Mouse (Mus musculus) embryonic facial prominence, embryonic 15.5 days (tissue): ENCODE results near the gene Cers5. TPM values are rescaled to one million over a fixed set of nuclear protein-coding genes. Genes with fewer than 3 reads are reported as not detected.

Experiments used
- ATAC-seq: fragments of 200-750 bp; cut with Nextera tagmentation; 2 replicates; pipeline ENCODE4 v1.8.0; 2017; ENCODE audit warnings: low read depth, moderate TSS enrichment; ENCODE audit not compliant: insufficient number of reproducible peaks, low FRiP score, low TSS enrichment
- H3K27ac ChIP-seq: fragments of 300-500 bp; sonication (generic); replicated peaks from 2 replicates; pipeline ENCODE4 v1.5.1; 2015; ENCODE audit warnings: mild to moderate bottlenecking, inconsistent platforms
- H3K27me3 ChIP-seq: fragments of 300-500 bp; sonication (generic); 2 replicates; pipeline ENCODE4 v1.6.1; 2015; ENCODE audit warnings: inconsistent platforms
- H3K36me3 ChIP-seq: fragments of 300-500 bp; sonication (generic); 2 replicates; pipeline ENCODE4 v1.6.1; 2015; ENCODE audit warnings: mild to moderate bottlenecking, inconsistent platforms
- H3K4me1 ChIP-seq: fragments of 300-500 bp; sonication (generic); 2 replicates; pipeline ENCODE4 v1.6.1; 2015; ENCODE audit warnings: inconsistent platforms
- H3K4me2 ChIP-seq: fragments of 300-500 bp; sonication (generic); replicated peaks from 2 replicates; pipeline ENCODE4 v1.6.1; 2015; ENCODE audit warnings: mild to moderate bottlenecking, inconsistent platforms
- H3K4me3 ChIP-seq: fragments of 300-500 bp; sonication (generic); replicated peaks from 2 replicates; pipeline ENCODE4 v1.5.1; 2015; ENCODE audit warnings: mild to moderate bottlenecking, inconsistent platforms
- H3K9ac ChIP-seq: fragments of 300-500 bp; sonication (generic); 2 replicates; pipeline ENCODE4 v1.6.1; 2015; ENCODE audit warnings: inconsistent platforms
- H3K9me3 ChIP-seq: fragments of 300-500 bp; sonication (generic); replicated peaks from 2 replicates; pipeline ENCODE4 v1.6.1; 2016; ENCODE audit warnings: inconsistent platforms
- WGBS: fragments of 180-500 bp; shearing (Covaris S2); methylation state at CpG from one replicate; pipeline ENCODE4 v1.1.7; 2015; 5-methylcytosine and 5-hydroxymethylcytosine counted together
- polyA plus RNA-seq: library from polyadenylated mRNA; unstranded; fragments of >200 nt; fragmentation: Nextera tagmentation; extraction: Ambion mirVana; gene quantifications from 2 replicates; pipeline ENCODE4 v1.2.1, GENCODE M21; 2015

Cers5 gene
- polyA plus RNA-seq, 1 experiment from 2014 or later = 78.3 TPM

DNA sequence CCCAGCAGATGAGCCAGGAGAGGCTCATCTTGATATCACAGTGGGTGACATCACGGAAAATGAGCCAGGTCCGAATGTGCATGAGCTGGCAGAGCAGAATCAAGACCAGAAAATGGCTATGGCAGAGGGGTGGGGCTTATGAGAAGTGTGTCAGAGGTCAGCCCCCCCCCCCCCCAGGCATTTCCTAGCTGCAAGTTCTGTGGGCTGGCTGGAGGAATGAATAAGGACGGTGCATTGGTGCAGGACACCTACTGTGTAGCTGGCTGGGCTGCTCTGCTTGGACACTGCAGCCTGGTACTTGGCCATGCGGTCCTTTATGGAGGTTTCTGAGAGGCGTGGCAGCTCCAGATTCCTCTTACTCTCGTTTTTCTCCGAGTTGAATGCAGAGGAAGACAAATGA lies 33.5 kb upstream of the Cers5 start:
- H3K4me3 ChIP-seq = no peak overlapping the region
- no peak for ATAC-seq
- no peak overlapping the region for H3K27ac ChIP-seq
- peaks cover 32% of the 10 kb centered on the region for H3K36me3 ChIP-seq
- H3K4me2 ChIP-seq = no peak overlapping the region
- H3K4me1 ChIP-seq = peaks cover 41% of the 10 kb centered on the region
- no peaks in the 10 kb centered on the region for H3K27me3 ChIP-seq
- 46% methylated on average over 7 of the region's 7 CpGs for WGBS
- no peaks in the 10 kb centered on the region for H3K9me3 ChIP-seq
- no peak overlapping the region for H3K9ac ChIP-seq

DNA sequence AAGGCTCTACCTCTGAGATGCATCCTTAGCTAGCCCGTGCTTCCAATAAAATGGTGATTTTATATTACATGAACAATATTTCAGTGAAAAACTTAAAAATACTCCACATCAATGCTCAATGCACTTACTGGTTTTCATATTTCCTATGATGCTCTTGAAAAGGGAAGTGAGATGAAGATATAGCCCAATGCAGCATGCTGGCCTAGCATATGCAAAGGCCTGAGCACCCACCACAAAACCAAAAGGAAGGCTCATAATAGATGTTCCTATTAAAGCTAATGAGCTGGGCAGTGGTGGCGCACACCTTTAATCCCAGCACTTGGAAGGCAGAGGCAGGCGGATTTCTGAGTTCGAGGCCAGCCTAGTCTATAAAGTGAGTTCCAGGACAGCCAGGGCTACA lies 33.0 kb upstream of the Cers5 start:
- H3K36me3 ChIP-seq = peaks cover 37% of the 10 kb centered on the region
- 94% methylated on average over 4 of the region's 4 CpGs for WGBS
- H3K27me3 ChIP-seq = no peaks in the 10 kb centered on the region
- H3K9me3 ChIP-seq = no peaks in the 10 kb centered on the region
- H3K9ac ChIP-seq = no peak overlapping the region
- H3K4me3 ChIP-seq = no peak overlapping the region
- peaks cover 40% of the 10 kb centered on the region for H3K4me1 ChIP-seq
- no peak overlapping the region for H3K27ac ChIP-seq
- ATAC-seq = no peak
- no peak overlapping the region for H3K4me2 ChIP-seq

DNA sequence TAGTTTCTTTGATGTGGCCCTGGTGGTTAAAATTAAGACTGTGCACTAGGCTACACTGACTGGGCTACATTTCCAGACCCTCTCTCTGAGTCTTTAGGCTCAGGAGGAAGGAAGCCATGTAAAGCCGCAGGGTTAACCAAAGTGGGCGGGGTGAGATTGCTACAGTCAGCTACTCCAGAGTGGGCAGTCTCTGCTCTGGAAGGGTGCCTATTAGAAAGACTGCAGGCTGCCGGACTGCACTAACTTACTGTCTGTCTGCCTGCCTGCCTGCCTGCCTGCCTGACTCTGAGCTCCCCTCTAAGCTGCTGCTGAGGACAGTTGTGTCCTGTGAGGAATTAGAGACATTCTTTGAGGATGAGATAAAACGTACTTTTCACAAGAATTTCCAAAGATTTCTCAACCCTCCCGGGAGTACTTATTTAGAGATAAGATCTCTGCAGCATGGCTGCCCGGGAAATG lies 30.5 kb upstream of the Cers5 start:
- H3K9ac ChIP-seq = no peak overlapping the region
- peak; percentile 78 for ATAC-seq
- H3K4me3 ChIP-seq = no peak overlapping the region
- H3K9me3 ChIP-seq = no peaks in the 10 kb centered on the region
- peaks cover 52% of the 10 kb centered on the region for H3K36me3 ChIP-seq
- H3K4me2 ChIP-seq = no peak overlapping the region
- H3K4me1 ChIP-seq = peaks cover 52% of the 10 kb centered on the region
- peak overlapping the region; percentile 72 for H3K27ac ChIP-seq
- no peaks in the 10 kb centered on the region for H3K27me3 ChIP-seq
- WGBS = 8% methylated on average over 6 of the region's 6 CpGs

DNA sequence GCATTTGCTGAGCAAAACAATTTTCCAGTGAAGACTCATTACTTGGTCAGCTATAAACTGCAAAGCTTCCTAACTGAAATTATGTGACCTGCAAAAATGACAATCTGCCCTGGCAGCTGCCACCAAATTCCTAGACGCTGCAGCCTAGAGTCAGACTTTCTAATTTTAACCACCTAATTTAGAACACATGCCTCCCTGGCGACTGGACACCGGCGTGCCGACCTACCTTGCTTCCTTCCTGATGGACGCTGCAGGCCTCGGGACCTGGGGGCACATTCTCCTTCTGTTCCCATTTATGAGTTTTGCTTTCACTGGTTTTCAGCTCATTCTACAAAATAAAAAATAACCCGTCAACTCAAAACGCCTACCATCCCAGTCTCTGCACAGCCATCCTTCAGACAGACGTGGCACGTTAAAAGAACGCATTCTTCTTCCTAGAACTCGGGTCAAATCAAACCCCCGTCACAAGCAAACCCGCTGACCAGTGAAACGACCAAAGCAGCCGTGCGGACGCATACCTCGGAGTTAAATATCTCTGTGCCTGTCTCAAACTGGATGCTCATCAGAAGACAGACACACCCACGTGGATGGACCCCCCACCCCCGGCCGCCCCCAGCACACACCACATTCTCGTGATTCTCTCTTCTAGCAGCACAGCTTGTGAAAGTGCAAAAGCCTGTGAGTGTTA lies 29.3 kb upstream of the Cers5 start:
- WGBS = 30% methylated on average over 24 of the region's 24 CpGs
- Histone ChIP-seq H3K27me3 (no peaks in the 10 kb centered on the region), H3K4me2 (peak overlapping the region; percentile 11; the same call in 1 of the 2 replicates), H3K4me1 (peaks cover 50% of the 10 kb centered on the region), H3K4me3 (no peak overlapping the region), H3K9me3 (no peaks in the 10 kb centered on the region), H3K27ac (peak overlapping the region; percentile 72), H3K9ac (no peak overlapping the region), H3K36me3 (peaks cover 51% of the 10 kb centered on the region)
- ATAC-seq = no peak

DNA sequence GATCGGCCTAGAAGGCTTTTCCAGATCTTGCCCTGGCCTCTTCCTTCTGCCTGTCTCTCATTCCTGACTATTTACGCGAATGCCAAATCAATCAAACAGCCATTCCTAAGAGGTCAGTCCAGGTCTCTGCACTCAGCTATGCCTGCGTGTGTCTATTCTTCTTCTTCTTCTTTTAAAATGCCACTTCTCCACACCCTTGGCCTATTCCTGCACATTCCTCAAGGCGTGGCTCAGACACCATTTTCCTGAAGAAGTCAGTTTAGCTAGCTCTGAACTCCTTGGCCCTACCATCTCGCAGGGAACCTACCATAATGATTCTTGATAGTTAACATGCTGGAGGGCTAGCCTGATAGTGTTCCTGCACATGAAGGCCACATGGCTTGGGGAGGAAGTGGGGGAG lies 27.0 kb upstream of the Cers5 start:
- no peak for ATAC-seq
- Histone ChIP-seq H3K4me1 (peaks cover 50% of the 10 kb centered on the region), H3K27ac (0 out of 2 replicates have a peak overlapping the region, but pooled peaks have one; percentile 73), H3K36me3 (peaks cover 49% of the 10 kb centered on the region), H3K4me3 (no peak overlapping the region), H3K9me3 (no peaks in the 10 kb centered on the region), H3K4me2 (no peak overlapping the region), H3K9ac (no peak overlapping the region), H3K27me3 (no peaks in the 10 kb centered on the region)
- WGBS = 66% methylated on average over 6 of the region's 6 CpGs

DNA sequence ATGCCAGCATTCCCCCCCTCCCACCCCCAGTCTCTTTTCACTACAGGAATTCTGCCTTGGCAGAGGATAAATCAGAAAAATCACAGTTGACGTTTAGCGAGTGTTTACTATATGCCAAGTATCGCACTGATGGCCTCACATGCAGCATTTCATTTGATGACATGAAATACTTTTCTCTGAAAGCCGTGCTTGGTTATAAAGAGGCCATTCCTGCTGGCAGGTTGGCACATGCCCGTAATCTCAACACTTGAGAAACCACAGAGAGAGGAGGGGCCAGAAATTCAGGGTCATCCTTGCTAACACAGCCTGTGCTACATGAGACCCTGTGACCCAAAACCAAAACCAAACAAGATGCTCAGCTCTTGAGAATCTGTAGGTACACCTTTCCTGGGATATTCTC lies 25.2 kb upstream of the Cers5 start:
- peaks cover 60% of the 10 kb centered on the region for H3K36me3 ChIP-seq
- H3K9ac ChIP-seq = no peak overlapping the region
- no peak overlapping the region for H3K4me3 ChIP-seq
- no peak for ATAC-seq
- no peaks in the 10 kb centered on the region for H3K9me3 ChIP-seq
- no peak overlapping the region for H3K4me2 ChIP-seq
- peaks cover 37% of the 10 kb centered on the region for H3K4me1 ChIP-seq
- H3K27me3 ChIP-seq = no peaks in the 10 kb centered on the region
- WGBS = 57% methylated on average over 5 of the region's 5 CpGs
- peak overlapping the region; percentile 73 for H3K27ac ChIP-seq

DNA sequence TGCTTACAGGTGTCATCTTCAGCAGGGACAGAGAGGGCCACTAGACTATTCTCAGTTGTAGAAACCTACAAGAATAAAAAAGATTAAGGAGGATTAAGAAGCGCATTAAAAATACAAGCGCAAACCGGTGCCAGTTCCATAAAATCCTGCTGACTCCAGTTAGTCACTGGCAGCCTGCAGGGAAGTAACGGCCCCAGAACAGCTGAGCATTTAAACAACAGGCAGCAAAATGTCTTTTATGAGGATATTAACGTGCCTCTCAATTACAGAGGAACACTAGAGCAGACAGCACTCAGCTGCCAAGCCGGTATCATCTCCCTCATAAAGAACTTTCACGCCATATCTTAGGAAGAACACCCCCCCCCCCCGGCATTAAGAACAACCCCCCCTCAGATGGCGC lies 24.1 kb upstream of the Cers5 start:
- peaks cover 72% of the 10 kb centered on the region for H3K36me3 ChIP-seq
- H3K27ac ChIP-seq = no peak overlapping the region
- WGBS = 73% methylated on average over 9 of the region's 9 CpGs

DNA sequence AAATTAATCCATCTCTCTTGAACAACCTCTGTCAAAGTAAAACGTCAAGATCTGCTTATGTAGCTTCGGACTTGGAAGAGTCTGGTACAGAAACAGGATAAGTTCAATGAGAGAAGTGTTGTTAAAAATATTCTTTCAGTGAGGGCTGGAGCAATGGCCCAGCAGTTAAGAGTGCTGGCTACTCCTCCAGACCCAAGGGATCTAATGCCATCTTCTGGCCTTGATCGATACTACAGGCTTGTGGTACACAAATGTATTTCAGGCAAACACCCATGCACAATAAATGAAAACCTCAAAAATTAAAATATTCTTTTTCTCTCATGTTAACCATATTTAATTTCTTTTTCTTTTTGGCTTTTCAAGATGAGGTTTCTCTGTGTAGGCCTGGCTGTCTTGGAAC lies 23.4 kb upstream of the Cers5 start:
- Histone ChIP-seq H3K4me3 (no peak overlapping the region), H3K36me3 (peaks cover 78% of the 10 kb centered on the region), H3K9me3 (no peaks in the 10 kb centered on the region), H3K4me1 (peaks cover 23% of the 10 kb centered on the region), H3K9ac (no peak overlapping the region), H3K4me2 (no peak overlapping the region), H3K27me3 (no peaks in the 10 kb centered on the region), H3K27ac (no peak overlapping the region)
- 82% methylated on average over 3 of the region's 3 CpGs for WGBS
- ATAC-seq = no peak

More for the DNA sequence above, 24.1 kb upstream of the Cers5 start:
- no peaks in the 10 kb centered on the region for H3K27me3 ChIP-seq
- H3K4me3 ChIP-seq = no peak overlapping the region
- no peak overlapping the region for H3K4me2 ChIP-seq
- H3K9me3 ChIP-seq = no peaks in the 10 kb centered on the region
- no peak overlapping the region for H3K9ac ChIP-seq
- 0 out of 2 replicates have a peak, but pooled peaks have one; percentile 40 for ATAC-seq
- peaks cover 26% of the 10 kb centered on the region for H3K4me1 ChIP-seq

DNA sequence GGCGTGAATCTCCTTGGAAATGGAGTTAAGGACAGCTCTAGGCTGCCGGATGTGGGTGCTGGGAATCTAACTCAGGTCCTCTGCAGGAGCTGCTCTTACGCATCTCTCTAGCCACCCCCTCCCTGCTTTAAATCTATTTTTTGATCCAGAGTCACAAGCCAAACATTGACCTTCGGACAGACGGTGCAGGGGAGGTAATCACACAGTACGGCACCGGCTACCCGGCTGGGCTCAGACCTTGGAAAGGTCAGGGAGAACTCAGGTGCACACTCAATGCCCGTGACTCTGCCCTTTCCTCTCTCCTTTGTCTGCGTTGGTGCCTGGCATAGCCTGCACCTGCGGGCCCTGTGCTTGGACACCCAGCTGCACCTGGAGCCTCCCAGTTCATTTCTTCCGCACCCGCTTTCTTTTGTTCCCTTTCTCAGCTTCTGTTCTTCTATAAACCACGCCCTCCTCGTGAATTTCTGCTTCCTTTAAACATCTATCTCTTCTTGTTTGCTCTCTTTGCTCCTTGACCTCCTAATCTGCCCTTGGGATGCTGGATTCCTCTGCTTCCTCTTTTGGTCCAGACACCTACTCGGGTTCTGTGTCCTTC lies 19.6 kb upstream of the Cers5 start:
- H3K4me1 ChIP-seq = no peaks in the 10 kb centered on the region
- no peak for ATAC-seq
- no peak overlapping the region for H3K9ac ChIP-seq
- H3K4me3 ChIP-seq = no peak overlapping the region
- H3K4me2 ChIP-seq = no peak overlapping the region
- H3K36me3 ChIP-seq = peaks cover 77% of the 10 kb centered on the region
- no peaks in the 10 kb centered on the region for H3K9me3 ChIP-seq
- WGBS = 95% methylated on average over 16 of the region's 16 CpGs
- H3K27me3 ChIP-seq = no peaks in the 10 kb centered on the region
- no peak overlapping the region for H3K27ac ChIP-seq

DNA sequence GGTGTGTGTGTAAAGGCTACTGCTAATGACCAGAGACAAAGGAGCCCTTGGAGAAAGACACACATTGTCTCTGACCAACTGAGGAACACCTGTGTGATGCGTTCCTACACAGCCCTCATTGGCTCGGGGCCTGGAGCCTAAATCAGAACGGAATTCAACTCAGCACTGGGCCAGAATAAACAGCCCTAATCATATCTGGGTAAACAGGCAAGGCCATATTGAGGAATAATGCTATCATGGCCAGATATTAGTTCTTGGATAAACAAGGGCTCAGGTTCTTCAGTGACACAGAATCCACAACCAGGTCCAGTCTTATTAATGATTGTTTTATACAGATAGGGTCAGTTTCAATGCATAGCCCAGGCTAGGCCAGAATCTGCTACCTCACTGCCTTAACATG lies 18.3 kb upstream of the Cers5 start:
- H3K36me3 ChIP-seq = peaks cover 79% of the 10 kb centered on the region
- H3K4me3 ChIP-seq = no peak overlapping the region
- no peaks in the 10 kb centered on the region for H3K9me3 ChIP-seq
- ATAC-seq = no peak
- WGBS = 90% methylated on average over 3 of the region's 3 CpGs
- no peaks in the 10 kb centered on the region for H3K27me3 ChIP-seq
- no peak overlapping the region for H3K27ac ChIP-seq
- H3K4me1 ChIP-seq = no peaks in the 10 kb centered on the region
- no peak overlapping the region for H3K4me2 ChIP-seq
- H3K9ac ChIP-seq = no peak overlapping the region

DNA sequence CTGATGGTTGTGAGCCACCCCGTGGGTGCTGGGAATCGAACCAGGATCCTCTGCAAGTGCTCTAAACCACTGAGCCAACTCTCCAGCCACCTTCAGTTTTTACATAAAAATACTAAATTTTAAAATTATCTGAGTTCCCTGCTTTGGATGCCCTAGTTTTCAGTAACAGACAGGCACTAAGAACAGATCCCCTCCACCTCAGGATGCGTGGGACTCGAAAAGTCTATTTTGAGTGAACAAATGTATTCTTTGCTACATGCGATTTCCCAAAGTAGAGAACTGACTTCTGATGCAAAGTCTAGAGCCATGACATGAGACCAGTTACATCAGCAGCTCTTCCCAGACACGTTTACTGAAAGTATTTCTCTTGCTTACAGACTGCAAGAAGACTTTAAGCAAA lies 17.8 kb upstream of the Cers5 start:
- WGBS = 93% methylated on average over 6 of the region's 6 CpGs
- Histone ChIP-seq H3K27ac (no peak overlapping the region), H3K27me3 (no peaks in the 10 kb centered on the region), H3K4me1 (no peaks in the 10 kb centered on the region), H3K36me3 (peaks cover 80% of the 10 kb centered on the region), H3K4me2 (no peak overlapping the region), H3K4me3 (no peak overlapping the region), H3K9ac (no peak overlapping the region), H3K9me3 (no peaks in the 10 kb centered on the region)
- no peak for ATAC-seq
